Mouse (Mus musculus) bone marrow, adult 2 months (tissue): ENCODE data around the gene Siglecg. TPM values are rescaled to one million over a fixed set of nuclear protein-coding genes. Genes with fewer than 3 reads are reported as not detected.
A peak's percentile ranks its signal among the peaks of the same experiment; 100 is the strongest.

Experiments used
- H3K27ac ChIP-seq: fragments of 200-500 bp; 2 replicates; pipeline ENCODE4 v1.5.1; 2012; ENCODE audit warnings: low read depth, mild to moderate bottlenecking, control low read depth, inconsistent platforms, low read length; ENCODE audit not compliant: control insufficient read depth, poor library complexity, insufficient read depth
- H3K4me1 ChIP-seq: fragments of 200-500 bp; 2 replicates; pipeline ENCODE4 v1.6.1; 2011; ENCODE audit warnings: low read length; ENCODE audit not compliant: control insufficient read depth, insufficient read depth
- H3K4me3 ChIP-seq: fragments of 200-500 bp; replicated peaks from 2 replicates; pipeline ENCODE3; 2011; ENCODE audit warnings: mild to moderate bottlenecking, low read depth, low read length, control low read depth; ENCODE audit not compliant: control insufficient read depth
- CTCF ChIP-seq: fragments of 200-500 bp; IDR thresholded peaks from 2 replicates; pipeline ENCODE4 v1.5.1; 2011; ENCODE audit warnings: low read length, control low read depth; ENCODE audit not compliant: control insufficient read depth, insufficient read depth
- POLR2A ChIP-seq: fragments of 200-500 bp; IDR thresholded peaks from 2 replicates; pipeline ENCODE4 v1.6.1; 2011; ENCODE audit warnings: low read depth, mild to moderate bottlenecking, control low read depth, low read length, borderline replicate concordance; ENCODE audit not compliant: control insufficient read depth
- WGBS: fragments of 180-500 bp; shearing (Covaris S2); methylation state at CpG from one replicate; pipeline ENCODE4 v1.1.7; 2018; 5-methylcytosine and 5-hydroxymethylcytosine counted together
- polyA plus RNA-seq: library from polyadenylated mRNA; stranded (reverse); fragments of >200 nt; gene quantifications from 2 replicates; pipeline ENCODE4 v1.2.4, GENCODE M21; 2011; ENCODE audit warnings: low replicate concordance; ENCODE audit not compliant: missing spikeins, insufficient read depth, insufficient read length

Gene Siglecg
- polyA plus RNA-seq, 1 experiment: 73.3 TPM

DNA sequence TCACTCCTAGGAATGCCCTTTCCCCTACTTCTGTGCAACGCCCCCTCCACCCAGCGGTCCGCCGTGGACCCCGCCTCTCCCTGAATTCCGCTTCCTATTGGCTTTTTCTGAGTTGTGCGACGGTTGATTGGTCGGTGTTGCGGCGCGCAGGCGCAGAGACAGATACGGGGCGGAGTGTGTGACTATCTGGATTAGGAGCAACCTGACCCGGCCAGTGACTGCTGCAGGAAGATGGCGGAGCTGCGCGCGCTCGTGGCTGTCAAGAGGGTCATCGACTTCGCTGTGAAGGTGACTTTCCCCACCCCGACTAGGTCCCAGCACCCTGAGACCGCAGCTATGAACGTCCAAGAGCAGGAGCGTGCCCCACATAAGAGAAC, 35.9 kb downstream of the Siglecg start, which contains the start of the genes Etfb and Gm45233:
TSS of gene Etfb (plus strand) at position 167 of the 377 bp plus-strand sequence.
TSS of gene Gm45233 (plus strand) at position 212 of the 377 bp plus-strand sequence.
- peak; percentile 96 for TF ChIP-seq POLR2A
- 0 out of 2 replicates have a peak, but pooled peaks have one; percentile 8 for TF ChIP-seq CTCF
- Histone ChIP-seq H3K27ac (peak within 1 kb of the TSS; percentile 75), H3K4me1 (peaks cover 4% of the 10 kb centered on the region; the same call in 1 of the 2 replicates), H3K4me3 (peak within 1 kb of the TSS; percentile 90)
- WGBS: under 1% methylated on average over 27 of the region's 27 CpGs

DNA sequence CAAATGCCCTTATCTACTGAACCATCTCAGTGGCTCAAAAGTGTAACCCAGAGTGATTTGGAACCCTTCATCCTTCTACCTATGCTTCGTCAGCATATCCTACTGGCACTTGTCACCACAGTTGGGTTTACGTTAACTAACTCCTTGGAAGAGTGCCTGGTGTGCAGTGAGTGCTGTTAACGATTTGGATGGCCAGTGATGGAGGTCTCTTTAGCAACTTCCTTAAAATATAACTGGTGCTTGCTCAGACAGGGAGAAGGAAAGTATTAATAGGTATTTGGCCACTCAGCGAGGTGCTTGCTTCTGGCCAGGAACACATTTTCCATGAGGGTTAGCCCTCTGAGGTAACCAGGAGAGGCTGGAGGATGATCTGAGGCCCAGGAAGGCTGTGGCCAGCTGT, 39.8 kb downstream of the Siglecg start:
- Histone ChIP-seq H3K4me3 (no peak overlapping the region), H3K27ac (no peak overlapping the region), H3K4me1 (no peaks in the 10 kb centered on the region; the same call in 1 of the 2 replicates)
- WGBS: 19% methylated on average over 4 of the region's 4 CpGs
- TF ChIP-seq POLR2A (no peak), CTCF (no peak)

DNA sequence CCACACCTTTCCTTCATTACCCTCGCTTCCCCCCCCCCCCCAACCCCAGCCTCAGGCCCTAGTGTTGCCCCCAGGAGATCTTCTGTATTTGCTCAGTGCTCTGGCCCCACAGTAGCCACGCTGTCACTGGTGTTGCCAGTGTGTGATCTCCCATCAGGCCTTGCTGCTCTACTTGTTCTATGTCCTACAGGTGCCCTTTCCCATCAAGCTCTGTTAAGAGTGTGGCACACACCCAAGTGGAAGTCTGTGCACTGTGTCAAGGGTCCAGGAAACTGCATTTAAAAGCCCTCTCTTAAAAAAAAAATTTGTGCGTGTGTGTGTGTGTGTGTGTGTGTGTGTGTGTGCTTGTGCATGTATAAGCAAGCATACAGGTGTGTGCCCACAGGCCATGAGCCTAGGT, 40.2 kb downstream of the Siglecg start:
- Histone ChIP-seq H3K4me1 (no peaks in the 10 kb centered on the region; the same call in 1 of the 2 replicates), H3K27ac (no peak overlapping the region), H3K4me3 (no peak overlapping the region)
- 43% methylated on average over 3 of the region's 3 CpGs for WGBS
- TF ChIP-seq POLR2A (no peak), CTCF (no peak)

DNA sequence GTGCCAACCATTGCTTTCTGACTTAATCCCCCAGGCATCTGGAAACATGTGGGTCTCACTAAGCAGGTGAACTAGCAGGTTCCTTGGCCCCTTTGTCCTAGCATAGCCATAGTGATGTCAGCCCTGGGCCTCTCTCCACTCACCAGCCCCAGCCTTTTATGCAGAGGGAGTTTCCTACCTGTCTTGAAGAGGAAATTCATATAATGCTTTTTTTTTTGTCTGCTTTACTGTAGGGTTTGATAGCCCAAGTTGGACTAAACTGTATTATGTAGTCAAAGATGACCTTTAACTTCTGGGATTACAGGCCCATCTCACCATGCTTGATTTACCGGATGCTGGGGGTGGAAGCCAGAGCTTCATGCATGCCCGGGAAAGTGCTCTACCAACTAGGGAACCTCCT, 41.8 kb downstream of the Siglecg start:
- WGBS: 90% methylated on average over 2 of the region's 2 CpGs
- Histone ChIP-seq H3K27ac (no peak overlapping the region), H3K4me1 (no peaks in the 10 kb centered on the region; the same call in 1 of the 2 replicates), H3K4me3 (no peak overlapping the region)
- TF ChIP-seq POLR2A (no peak), CTCF (no peak)

DNA sequence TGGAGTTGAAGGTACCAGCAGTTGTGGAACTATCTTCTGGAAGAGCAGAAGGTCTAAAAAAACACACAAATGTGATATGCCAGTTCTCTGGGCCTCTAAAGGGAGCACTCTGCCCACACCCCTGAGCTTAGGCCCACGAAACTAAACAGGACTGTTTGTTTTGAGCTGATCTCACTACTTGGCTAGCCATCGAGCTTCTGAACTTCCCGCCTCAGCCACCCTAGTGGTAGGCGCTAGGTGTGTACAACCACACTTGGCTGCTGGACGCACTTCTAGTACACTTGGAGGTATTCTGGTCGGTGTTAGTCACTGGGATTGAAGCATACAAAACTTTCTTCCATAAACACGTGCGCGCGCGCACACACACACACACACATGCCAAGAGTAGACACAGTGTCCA, 43.7 kb downstream of the Siglecg start:
- Histone ChIP-seq H3K4me3 (no peak overlapping the region), H3K27ac (no peak overlapping the region), H3K4me1 (no peaks in the 10 kb centered on the region; the same call in 1 of the 2 replicates)
- TF ChIP-seq POLR2A (no peak), CTCF (no peak)
- WGBS: 88% methylated on average over 11 of the region's 11 CpGs

DNA sequence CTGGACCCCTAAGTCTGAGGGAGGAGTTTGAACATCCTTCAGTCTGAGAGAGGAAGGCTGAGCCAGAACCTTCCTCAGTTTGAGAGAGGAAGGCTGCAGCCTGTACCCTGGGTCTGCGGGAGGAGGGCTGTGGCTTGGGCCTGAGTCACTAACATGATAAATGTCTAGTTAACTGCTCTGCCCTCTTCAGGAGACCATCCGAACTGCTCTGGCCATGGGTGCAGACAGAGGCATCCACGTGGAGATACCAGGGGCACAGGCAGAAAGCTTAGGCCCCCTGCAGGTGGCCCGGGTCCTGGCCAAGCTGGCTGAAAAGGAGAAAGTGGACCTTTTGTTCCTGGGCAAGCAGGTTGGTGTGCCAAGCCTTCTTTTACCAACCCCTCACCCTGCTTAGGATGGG, 44.6 kb downstream of the Siglecg start:
- no peak for TF ChIP-seq POLR2A
- peak; percentile 54 for TF ChIP-seq CTCF
- WGBS: 13% methylated on average over 4 of the region's 4 CpGs
- Histone ChIP-seq H3K4me1 (no peaks in the 10 kb centered on the region; the same call in 1 of the 2 replicates), H3K27ac (no peak overlapping the region), H3K4me3 (no peak overlapping the region)

DNA sequence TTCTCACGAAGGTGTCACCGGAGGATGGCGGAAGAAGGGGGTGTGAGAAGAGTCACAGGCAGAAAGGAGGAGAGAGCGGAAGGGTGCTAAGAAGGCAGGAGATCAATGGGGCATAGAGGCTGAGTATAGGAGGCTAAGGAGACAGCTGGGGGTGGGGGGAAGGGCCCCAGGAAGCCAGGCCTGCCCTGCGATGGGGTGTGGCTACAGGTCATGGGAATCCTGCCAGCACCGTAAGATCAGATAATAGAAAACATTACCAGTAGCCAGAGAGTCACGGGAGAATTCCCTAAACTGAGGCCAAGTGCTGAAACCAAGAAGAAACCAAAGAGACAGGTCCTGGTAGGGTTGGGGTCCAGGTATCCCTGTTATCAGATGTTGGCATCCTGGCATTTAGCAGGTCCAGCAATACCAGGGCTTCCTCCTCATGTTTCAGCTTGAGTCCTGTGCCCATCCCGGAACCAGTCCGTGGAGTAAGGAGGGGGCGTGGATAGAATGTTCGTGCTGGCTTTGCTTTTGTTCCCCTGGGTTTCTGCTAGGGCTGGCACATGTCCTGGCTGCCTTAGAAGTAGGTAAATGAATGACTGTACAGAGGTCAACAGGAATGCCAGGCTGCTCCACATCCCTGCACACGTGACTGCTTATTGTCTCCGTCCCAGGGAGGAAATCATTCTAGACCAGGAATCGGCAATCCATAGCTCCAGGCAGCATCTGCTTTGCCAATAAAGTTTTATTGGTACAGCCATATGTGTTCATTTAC, 45.8 kb downstream of the Siglecg start:
- Histone ChIP-seq H3K4me1 (no peaks in the 10 kb centered on the region), H3K4me3 (no peak overlapping the region), H3K27ac (no peak overlapping the region)
- TF ChIP-seq CTCF: no peak
- no peak for TF ChIP-seq POLR2A
- 80% methylated on average over 14 of the region's 14 CpGs for whole genome bisulfite sequencing

DNA sequence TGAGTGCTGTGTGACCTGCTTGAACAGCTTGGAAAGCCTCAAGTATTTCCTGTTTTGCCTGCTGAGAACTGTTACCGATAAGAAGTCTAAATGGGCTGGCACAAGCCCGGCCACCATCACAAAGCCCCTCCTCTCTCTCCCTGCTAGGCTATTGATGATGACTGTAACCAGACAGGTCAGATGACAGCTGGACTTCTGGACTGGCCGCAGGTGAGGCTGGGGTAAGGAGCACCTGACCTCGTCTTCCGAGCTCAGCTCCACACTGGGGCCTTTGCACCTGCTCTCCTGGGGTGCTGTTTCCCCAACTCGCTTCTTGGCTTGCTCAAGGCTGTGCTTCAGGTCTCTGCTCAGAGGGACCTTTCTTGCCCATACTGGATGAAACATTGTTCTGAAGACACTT, 46.4 kb downstream of the Siglecg start:
- TF ChIP-seq POLR2A: no peak
- no peak for TF ChIP-seq CTCF
- no peak overlapping the region for H3K4me3 ChIP-seq
- WGBS: 71% methylated on average over 6 of the region's 6 CpGs
- no peaks in the 10 kb centered on the region for H3K4me1 ChIP-seq
- no peak overlapping the region for H3K27ac ChIP-seq

DNA sequence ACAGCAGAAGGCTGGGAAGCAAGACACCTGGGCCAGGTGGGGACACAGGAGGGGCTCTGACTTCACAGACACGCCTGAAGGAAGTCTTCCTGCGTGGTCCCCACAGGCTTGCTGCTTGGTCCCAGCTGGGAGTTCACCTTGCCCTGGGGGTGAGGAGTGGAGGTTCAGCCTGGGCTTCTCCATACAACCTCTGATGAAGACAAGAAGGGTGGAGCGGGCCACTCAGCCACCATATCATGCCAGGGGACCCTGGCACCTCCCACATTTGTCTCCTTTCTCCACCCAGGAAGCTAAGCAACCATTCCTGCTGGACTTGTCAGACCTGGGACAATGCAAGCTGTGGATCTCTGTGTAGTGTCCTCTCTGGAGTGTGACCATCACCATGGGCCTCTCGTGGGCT, 54.8 kb downstream of the Siglecg start, which contains the start of gene Vsig10l:
TSS of gene Vsig10l (plus strand) at position 301 of the 400 bp plus-strand sequence.
- TF ChIP-seq POLR2A (no peak), CTCF (no peak)

More for the DNA sequence above, 54.8 kb downstream of the Siglecg start, which contains the start of gene Vsig10l:
- Histone ChIP-seq H3K27ac (no peak within 1 kb of the TSS), H3K4me1 (peaks cover 2% of the 10 kb centered on the region), H3K4me3 (no peak within 1 kb of the TSS)
- 62% methylated on average over 4 of the region's 4 CpGs for WGBS
